ENCODE assay signal across 9 mouse cellular contexts in genomic region chr8:83653662-83654017, GRCm38 (mm10). TPM values are rescaled to one million over a fixed set of nuclear protein-coding genes. Genes with fewer than 3 reads are reported as not detected.
DNase-seq lines count a peak whose midpoint lies in the region; ATAC-seq lines count a peak whose summit lies in the region.
"Had no signal": no experiment of that assay in that cellular context is flagged by ENCODE, and none has a peak within 500 bp of the region (broad histone marks: within the 10 kb centered on the region; RNA-seq: fewer than 3 reads in every experiment).

No protein-coding gene starts in this region.

- peaks cover 44% of the 10 kb centered on the region for H3K4me1 ChIP-seq in kidney, embryonic 15.5 days
- H3K4me1 ChIP-seq in hindbrain, embryonic 12.5 days: peaks cover 20% of the 10 kb centered on the region
- H3K4me1 ChIP-seq in midbrain, embryonic 13.5 days (replicated peaks): peaks cover 21% of the 10 kb centered on the region

- peak overlapping the region; percentile 85 for H3K27ac ChIP-seq in kidney, embryonic 15.5 days
- peak overlapping the region; percentile 35 for H3K27ac ChIP-seq in hindbrain, embryonic 12.5 days
- H3K27ac ChIP-seq in midbrain, embryonic 13.5 days: no peak overlapping the region

- peaks cover 26% of the 10 kb centered on the region for H3K36me3 ChIP-seq in kidney, embryonic 15.5 days
- peaks cover 9% of the 10 kb centered on the region; the same call in 1 of the 2 replicates for H3K36me3 ChIP-seq in hindbrain, embryonic 12.5 days
- H3K36me3 ChIP-seq in midbrain, embryonic 13.5 days: peaks cover 20% of the 10 kb centered on the region

- H3K9ac ChIP-seq in kidney, embryonic 15.5 days: peak overlapping the region; percentile 73
- peak overlapping the region; percentile 84 for H3K9ac ChIP-seq in hindbrain, embryonic 12.5 days
- H3K9ac ChIP-seq in midbrain, embryonic 13.5 days (replicated peaks): peak overlapping the region; percentile 90

- WGBS in kidney, embryonic 15.5 days: 32% methylated on average over 10 of the region's 10 CpGs
- WGBS in hindbrain, embryonic 12.5 days: 47% methylated on average over 10 of the region's 10 CpGs
- WGBS in midbrain, embryonic 13.5 days: 47% methylated on average over 10 of the region's 10 CpGs

- H3K9me3 ChIP-seq in kidney, embryonic 15.5 days (replicated peaks): no peaks in the 10 kb centered on the region
- no peaks in the 10 kb centered on the region for H3K9me3 ChIP-seq in hindbrain, embryonic 12.5 days (replicated peaks)
- no peaks in the 10 kb centered on the region for H3K9me3 ChIP-seq in midbrain, embryonic 13.5 days

- H3K27me3 ChIP-seq in kidney, embryonic 15.5 days: no peaks in the 10 kb centered on the region
- H3K27me3 ChIP-seq in hindbrain, embryonic 12.5 days: no peaks in the 10 kb centered on the region
- no peaks in the 10 kb centered on the region for H3K27me3 ChIP-seq in midbrain, embryonic 13.5 days

- 0 out of 2 replicates have a peak, but pooled peaks have one; percentile 0 for ATAC-seq in kidney, embryonic 15.5 days (replicated peaks; ENCODE audit: low FRiP score)
- no peak for ATAC-seq in hindbrain, embryonic 12.5 days (ENCODE audit: low FRiP score)
- no peak for ATAC-seq in midbrain, embryonic 13.5 days

- H3K4me3 ChIP-seq in kidney, embryonic 15.5 days (replicated peaks): peak overlapping the region; percentile 76
- H3K4me3 ChIP-seq in hindbrain, embryonic 12.5 days: peak overlapping the region; percentile 90
- peak overlapping the region; percentile 84 for H3K4me3 ChIP-seq in midbrain, embryonic 13.5 days (replicated peaks)

- H3K4me2 ChIP-seq in kidney, embryonic 15.5 days: peak overlapping the region; percentile 89
- peak overlapping the region; percentile 95 for H3K4me2 ChIP-seq in hindbrain, embryonic 12.5 days (replicated peaks)
- peak overlapping the region; percentile 89 for H3K4me2 ChIP-seq in midbrain, embryonic 13.5 days (replicated peaks)

- no peak for DNase-seq in kidney, adult 9 months
- DNase-seq in brain, adult 2 months (ENCODE audit: low read depth, low spot score): peak; percentile 57
- DNase-seq in urinary bladder, postnatal 14 days (ENCODE audit: low spot score): no peak
- DNase-seq in lung, postnatal 14 days: no peak
- no peak for DNase-seq in kidney, adult 8-10 months
- DNase-seq: kidney, adult 11 months had no signal

RNA-seq across cellular contexts. Expression of gene Gipc1, which starts 1.2 kb away (rescaled TPM):
- 220 and 221 TPM in 2 replicates for polyA plus RNA-seq in kidney, embryonic 15.5 days (2015; fragmentation: Nextera tagmentation; extraction: Ambion mirVana)
- 188 and 193 TPM in 2 replicates for polyA plus RNA-seq in hindbrain, embryonic 12.5 days (2016; fragmentation: Nextera tagmentation; extraction: Ambion mirVana)
- polyA plus RNA-seq in midbrain, embryonic 13.5 days (2015; fragmentation: Nextera tagmentation; extraction: Ambion mirVana): 164 and 172 TPM in 2 replicates

RNA-seq across cellular contexts. Expression of gene Ptger1, which starts 12.8 kb away (rescaled TPM):
- 2.4 and 2.9 TPM in 2 replicates for polyA plus RNA-seq in kidney, embryonic 15.5 days (2015; fragmentation: Nextera tagmentation; extraction: Ambion mirVana)
- 0.70 and 0.93 TPM in 2 replicates for polyA plus RNA-seq in hindbrain, embryonic 12.5 days (2016; fragmentation: Nextera tagmentation; extraction: Ambion mirVana)
- polyA plus RNA-seq in midbrain, embryonic 13.5 days (2015; fragmentation: Nextera tagmentation; extraction: Ambion mirVana): 0.75 and 0.81 TPM in 2 replicates

RNA-seq across cellular contexts. Expression of gene Pkn1, which starts 45.3 kb away (rescaled TPM):
- polyA plus RNA-seq in kidney, embryonic 15.5 days (2015; fragmentation: Nextera tagmentation; extraction: Ambion mirVana): 29.3 and 34.6 TPM in 2 replicates
- 34.6 and 38.3 TPM in 2 replicates for polyA plus RNA-seq in hindbrain, embryonic 12.5 days (2016; fragmentation: Nextera tagmentation; extraction: Ambion mirVana)
- 22.7 and 23.3 TPM in 2 replicates for polyA plus RNA-seq in midbrain, embryonic 13.5 days (2015; fragmentation: Nextera tagmentation; extraction: Ambion mirVana)

RNA-seq across cellular contexts. Expression of gene Dnajb1, which starts 45.6 kb away (rescaled TPM):
- polyA plus RNA-seq in kidney, embryonic 15.5 days (2015; fragmentation: Nextera tagmentation; extraction: Ambion mirVana): 59.1 and 60.4 TPM in 2 replicates
- polyA plus RNA-seq in hindbrain, embryonic 12.5 days (2016; fragmentation: Nextera tagmentation; extraction: Ambion mirVana): 57.1 and 62.8 TPM in 2 replicates
- polyA plus RNA-seq in midbrain, embryonic 13.5 days (2015; fragmentation: Nextera tagmentation; extraction: Ambion mirVana): 56.6 and 61.5 TPM in 2 replicates

RNA-seq across cellular contexts. Expression of gene Tecr, which starts 45.9 kb away (rescaled TPM):
- polyA plus RNA-seq in kidney, embryonic 15.5 days (2015; fragmentation: Nextera tagmentation; extraction: Ambion mirVana): 577 and 605 TPM in 2 replicates
- 646 and 653 TPM in 2 replicates for polyA plus RNA-seq in hindbrain, embryonic 12.5 days (2016; fragmentation: Nextera tagmentation; extraction: Ambion mirVana)
- 820 and 847 TPM in 2 replicates for polyA plus RNA-seq in midbrain, embryonic 13.5 days (2015; fragmentation: Nextera tagmentation; extraction: Ambion mirVana)
